Mouse (Mus musculus) kidney, postnatal 10 days (tissue): ENCODE measurements around the gene Dpm1.
A peak's percentile ranks its signal among the peaks of the same experiment; 100 is the strongest.

Experiments
- DNase-seq: peaks from one replicate; pipeline ENCODE4 v3.0.0; 2021; ENCODE audit warnings: mixed read lengths

Dpm1 gene

DNA sequence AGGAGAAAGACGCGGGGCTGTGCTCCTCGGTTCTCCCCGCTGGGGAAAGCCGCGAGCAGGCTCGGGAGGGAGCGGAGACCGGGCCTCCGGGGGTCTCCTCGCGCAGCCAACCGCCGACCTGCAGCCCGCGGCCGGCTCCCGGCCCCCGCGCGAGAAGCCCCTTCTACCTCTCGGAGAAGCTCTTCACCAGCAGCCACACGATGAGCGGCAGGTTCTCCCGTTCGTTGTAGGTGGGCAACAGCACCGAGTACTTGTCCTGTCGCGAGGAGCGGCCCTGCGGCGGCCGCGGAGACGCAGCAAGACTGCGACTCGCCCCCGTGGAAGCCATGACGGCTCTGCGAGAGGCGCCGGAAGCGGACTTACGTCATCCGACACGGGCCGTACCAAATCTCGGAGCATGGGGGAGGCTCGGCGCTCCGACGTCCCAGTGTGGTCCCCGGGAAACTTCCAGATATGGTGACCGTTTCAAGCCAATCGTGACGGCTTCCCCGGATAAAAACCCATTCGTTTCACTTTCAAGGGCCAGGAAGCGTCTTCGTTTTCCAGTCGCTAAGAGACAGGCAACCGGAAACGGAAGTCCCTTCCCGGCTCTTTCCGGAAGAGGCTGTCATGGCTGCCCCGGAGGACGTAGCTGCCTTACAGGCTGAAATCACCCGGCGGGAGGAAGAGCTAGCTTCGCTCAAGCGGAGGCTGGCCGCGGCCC, at the start of gene Dpm1, which contains the start of the genes Gm20716 and Mocs3:
Gene Dpm1, minus strand, starts transcription at position 566 of the 703 bp plus-strand sequence.
Gene Gm20716, minus strand, starts transcription at position 339 of the 703 bp plus-strand sequence.
Gene Mocs3, plus strand, starts transcription at position 597 of the 703 bp plus-strand sequence.
- DNase-seq: peak; percentile 92

DNA sequence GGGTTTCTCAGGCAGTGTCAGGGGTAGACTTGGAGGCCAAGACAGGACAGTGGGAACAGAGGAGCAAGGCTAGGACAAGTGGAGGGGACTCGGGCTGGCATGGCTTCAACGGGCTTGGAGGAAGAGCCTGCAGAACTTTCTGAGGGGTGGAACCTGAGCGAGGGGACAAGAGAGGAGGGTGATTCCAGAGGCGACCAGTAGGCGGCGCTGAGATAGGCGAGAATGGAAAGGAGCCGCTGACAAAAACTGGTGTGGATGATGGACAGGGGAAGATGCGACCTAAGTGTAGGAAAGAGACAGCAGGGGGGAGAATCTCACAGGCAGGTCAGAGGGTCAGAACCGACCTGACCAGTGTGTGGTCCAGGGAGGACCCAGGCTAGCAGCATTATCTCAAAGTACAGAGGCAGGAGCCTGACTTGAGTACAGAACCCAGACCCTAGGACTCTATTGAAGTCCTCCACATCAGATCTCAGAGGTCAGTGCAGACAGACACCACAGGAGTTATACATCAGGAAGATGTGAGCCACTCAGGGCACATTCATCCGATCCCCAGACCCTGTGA, 44.1 kb upstream of the Dpm1 start:
- peak; percentile 86 for DNase-seq

DNA sequence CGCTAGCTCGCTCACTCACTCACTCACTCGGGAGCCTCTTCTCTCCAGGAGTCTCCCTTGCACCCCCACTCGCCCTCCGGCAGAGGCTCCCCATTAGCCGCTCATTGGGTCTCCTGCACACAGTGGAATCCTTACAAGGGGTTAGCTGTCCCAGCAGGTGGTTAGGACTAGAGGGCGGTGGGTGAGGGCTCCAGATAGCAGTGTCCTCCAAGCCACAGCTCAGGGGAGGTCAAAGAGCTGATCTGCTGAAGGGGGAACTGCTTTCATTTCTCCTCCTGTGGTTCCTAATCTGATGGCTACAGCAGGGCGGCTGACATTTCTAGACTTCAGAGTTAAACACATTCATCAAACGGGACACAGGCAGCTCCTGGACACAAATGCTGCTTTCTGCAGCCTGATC, 43.0 kb upstream of the Dpm1 start:
- no peak for DNase-seq

DNA sequence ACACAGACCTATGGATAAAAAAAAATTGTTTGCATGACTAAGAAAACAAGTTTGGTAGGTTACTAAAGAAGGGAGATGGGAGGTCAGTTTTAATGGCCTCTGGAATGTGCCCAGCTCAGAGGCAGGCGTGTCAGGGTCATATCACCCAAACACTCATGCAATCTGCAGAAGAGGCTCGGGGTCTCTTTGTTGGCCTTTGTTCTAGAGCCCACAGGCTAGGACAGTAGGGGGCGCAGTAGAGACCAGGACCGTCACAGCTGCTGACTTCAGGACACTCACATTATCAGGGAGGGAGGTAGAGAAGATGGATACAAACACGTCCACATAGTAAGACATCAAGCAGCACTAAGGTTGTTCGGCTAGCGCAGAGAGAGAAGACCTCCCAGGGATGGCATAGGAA, 37.6 kb upstream of the Dpm1 start:
- peak; percentile 64 for DNase-seq

DNA sequence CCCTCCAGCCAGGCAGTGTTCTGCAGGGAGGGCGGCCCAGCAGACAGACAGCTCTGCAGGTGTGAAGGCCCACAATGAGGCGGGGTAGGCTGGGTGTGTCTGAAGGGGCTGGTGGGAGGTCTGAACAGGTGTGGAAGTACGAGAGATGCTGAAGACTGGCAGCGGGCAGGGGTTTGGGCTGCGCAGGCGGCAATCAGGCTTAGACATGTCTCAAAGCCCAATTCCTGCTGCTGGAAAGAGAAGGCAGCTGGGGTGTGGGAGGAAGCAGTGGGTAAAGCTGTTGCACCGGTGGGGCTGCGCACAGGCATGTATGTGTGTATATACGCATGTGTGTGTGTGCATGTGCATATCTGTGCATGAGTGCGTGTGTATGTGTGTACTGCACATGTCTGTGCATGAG, 30.5 kb upstream of the Dpm1 start:
- DNase-seq: no peak

DNA sequence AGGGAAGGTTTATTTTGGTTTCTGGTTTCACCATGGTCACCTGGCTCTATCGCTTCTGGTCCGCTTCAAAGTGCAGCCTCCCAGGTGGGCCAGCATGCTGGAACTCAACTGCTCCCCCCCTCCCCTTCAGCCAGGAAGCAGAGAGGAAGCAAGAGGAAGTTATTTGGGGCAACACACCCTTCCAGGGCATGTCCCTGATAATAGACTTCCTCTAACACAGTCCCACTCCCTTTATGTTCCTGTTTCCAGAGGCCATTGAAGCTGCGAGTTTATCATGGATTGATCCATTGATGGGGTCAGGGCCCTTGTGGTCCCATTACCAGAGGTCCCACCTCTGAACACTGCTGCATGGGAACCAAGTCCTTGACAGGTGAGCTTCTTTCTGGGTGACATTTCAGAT, 29.7 kb upstream of the Dpm1 start:
- DNase-seq: no peak

DNA sequence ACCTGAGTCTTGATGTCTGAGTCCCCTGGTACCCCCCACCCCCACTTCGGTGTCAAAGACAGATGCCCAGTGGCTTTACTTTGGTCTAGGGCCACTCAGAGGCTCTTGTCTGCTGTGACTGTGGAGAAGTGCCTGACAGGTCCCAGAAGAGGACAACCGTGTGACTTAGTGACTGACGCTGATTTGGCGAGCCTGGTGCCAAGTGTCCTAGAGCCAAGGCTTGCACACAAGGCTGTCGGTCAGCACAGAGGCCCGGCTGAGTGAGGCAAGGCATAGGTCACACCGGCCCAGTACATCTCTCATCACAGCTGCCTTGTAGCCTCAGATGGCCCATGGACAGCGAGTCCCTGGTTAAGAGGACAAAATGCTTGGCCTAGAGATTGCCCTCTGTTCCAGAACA, 28.7 kb upstream of the Dpm1 start:
- no peak for DNase-seq

DNA sequence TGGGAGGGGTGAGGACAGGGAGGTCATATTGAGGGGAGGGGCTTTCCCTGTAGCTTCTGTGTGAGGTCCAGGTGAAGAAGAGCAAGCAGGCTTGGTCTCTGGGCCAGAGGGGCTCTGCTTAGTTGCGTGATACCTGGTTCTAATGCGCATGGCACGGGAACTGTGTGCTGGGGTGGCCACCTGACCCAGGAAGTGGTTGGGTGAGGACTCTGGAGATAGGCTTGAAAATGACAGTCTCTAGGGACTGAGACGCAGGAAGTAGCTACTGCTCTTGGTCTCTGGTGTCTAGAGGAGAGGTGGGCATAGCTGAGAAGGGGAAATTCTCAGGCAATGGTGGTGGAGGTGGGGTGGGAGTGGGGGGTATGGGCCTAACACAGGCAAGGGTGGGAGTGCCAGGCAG, 26.8 kb upstream of the Dpm1 start:
- no peak for DNase-seq

DNA sequence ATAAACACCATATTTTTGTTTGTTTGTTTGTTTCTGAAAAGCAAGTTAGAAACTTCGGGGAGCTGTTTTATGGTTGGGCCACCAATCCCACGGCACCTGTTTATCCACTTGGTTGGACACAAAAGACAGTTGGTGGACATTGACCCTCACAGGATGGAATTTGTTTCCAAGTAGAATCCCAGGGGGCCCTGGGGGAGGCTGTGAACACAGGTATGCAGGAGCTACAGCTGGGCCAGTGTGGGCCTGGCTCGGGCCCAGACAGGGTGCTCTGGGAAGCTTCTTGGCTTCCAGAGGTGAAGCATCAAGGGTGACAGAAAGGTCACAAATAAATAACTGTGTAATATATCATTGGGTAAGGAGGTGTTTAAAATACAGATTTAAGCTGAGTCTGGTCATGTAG, 26.1 kb upstream of the Dpm1 start:
- peak; percentile 63 for DNase-seq

DNA sequence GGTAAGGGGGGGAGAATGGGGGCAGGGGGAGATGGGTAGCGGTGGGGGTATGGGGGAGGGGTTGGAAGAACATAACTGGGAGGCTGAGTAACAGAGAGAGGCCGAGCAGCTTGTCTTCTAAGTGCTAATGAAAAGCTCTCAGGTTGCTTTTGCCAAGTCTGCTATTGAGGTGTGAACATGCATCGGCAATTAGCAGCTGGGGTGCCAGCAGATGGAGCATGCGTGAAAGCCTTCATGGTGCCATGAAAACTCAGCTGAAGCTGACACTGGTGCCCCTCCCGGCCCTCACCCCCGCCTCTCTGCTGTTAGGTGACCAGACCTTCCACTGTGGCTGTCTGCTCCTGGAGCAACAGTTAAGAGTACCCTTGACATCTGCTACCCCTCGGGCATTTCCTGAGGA, 23.4 kb upstream of the Dpm1 start:
- DNase-seq: no peak

DNA sequence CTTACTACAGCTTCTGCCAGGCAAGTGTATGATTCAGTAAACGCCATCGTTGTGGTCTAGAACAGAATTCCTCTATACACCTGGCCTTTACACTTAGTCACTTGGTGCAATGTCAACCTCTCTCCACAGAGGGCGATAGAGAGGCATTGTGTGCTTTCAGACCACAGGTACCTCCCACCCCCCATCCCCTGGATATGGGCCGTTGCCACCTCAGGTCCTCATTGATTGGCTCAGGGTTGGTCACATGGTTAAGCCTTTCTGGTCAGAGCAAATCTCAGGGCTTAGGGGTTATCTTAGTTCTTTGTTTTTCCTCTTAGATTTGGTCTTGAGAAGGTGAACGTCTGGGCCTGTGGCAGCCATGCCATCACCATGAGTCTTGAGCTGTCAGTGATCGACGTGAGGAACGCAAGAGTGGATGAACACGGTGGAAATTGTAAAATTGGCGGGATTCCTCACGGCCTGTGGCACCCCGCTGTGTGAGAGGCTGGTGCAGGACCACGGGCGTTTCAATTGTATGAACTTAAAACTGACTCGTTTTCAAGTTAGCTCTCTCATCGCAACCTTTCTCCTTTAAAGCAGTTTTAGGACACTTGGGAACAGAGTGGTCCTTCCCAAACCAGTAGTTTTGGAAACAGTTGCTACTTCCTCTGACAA, 22.4 kb upstream of the Dpm1 start:
- DNase-seq: peak; percentile 55

DNA sequence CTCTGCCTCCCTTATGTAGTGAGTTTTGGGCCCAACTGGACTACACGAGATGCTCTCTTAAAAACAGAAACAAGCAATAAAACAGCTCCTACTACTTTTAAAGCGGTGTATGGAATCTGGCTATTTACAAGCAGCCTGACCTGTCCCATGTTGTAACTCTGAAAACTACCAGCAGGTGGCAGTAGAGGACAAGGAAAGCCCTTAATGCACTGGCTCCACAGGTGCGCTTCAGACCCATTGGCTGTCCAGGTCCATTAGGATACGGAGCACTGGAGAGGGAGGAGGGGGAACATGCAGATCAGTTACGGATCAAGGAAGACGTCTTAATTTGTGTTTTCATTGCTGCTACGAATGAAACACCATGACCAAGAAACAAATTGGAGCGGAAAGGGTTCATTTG, 19.9 kb upstream of the Dpm1 start:
- DNase-seq: peak; percentile 91

DNA sequence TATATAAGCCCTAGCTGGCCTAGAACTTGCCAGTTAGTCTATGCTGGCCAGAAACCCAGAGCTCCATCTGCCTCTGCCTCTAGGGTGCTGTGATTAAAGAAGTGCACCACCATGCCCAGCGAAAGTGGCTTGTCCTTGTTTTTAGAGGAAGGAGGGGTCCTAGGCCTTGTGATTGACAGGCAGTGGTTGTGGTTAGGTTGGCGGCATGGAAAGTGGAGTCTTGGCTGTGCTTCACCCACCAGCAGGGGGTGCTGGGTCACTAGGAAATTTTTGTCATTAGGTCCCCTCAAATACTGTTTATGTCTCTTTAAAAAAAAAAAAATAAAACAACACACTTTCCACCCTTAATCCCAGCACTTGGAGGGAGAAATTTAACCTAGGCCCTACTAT, 18.5 kb upstream of the Dpm1 start:
- peak; percentile 49 for DNase-seq

DNA sequence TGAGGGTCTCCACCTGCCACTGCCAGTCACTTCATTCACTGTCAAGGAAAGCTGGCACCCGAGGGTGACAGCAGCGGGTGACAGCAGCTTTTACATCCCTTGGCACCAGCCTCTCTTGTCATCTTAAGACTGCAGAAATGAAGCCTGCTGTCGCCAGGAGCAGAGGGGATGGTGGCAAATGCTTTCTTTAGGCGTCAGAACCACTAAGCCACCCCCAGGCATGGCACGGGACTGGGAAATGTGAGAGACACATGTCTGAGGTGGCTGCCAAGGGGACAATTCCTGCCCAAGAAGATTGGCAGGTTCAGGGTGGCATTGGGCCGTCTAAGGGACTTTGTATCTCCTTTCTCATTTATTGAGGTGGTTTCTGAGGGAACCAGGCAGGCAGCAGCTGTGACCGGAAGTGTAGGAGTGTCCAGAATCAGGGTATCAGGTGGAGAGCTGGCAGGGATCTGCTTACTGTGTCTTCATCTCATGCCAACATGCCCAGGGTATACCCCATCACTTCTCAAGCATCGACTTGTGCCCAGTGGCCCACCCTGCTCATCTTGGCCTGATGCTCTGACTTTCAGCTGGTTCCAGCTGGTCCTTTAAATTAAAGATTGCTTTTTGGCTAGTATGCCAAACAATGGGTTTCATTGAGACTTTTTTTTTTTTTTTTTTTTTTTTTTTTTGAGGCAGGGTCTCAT, 17.9 kb upstream of the Dpm1 start:
- DNase-seq: no peak

DNA sequence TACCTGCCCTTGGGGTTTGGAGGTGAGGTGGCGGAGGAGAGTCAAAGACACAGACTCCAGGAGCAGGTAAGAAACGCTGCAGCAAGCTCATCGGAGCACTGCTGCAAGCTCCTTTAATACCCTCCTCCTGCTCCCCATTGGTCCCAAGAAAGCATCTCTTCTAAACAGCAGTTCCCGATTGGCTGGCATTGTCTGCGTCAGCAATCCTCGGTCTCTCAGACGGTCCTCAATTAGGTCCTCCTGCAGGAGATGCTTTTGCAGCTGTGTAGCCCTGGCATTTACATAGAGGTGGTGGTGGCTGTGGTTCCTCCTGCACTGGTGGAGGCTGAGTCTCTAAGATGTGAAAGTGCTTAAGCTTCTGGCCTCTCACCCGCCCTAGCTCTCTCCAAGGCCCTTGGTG, 15.2 kb upstream of the Dpm1 start:
- DNase-seq: no peak

DNA sequence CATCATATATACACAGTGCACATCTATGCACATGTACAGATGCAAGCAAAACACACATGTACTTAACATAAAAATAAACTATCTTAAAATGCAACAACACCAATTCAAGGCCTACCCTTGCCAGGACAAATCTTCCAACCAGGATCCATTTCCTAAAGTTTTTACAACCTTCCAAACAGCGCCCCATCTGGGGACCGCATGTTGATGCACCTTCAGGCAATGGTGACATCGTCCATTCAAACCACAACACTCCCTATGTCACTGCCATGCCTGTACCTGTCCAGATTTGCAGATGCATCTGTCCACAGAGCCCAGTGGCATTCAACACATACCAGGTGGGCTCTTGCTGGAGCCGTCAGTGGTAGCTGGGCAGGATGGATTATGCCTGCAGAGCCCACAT, 12.9 kb upstream of the Dpm1 start:
- DNase-seq: no peak

DNA sequence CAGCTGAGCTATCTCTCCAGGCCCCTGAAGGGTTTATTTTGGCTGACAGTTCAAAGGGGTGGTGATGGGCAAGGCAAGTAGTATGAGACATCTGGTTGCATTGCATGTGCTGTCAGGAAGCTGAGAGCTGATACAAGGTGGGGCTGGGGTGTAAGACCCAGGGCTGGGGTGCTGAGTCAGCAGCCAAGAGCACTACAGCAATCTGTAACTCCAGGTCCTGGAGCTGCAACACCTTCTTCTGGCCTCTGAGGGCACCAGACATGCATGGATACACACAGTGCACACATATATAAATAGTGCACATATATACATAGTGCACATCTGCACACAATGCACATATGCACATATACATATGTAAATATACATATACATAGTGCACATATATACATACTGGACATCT, 12.4 kb upstream of the Dpm1 start:
- no peak for DNase-seq

DNA sequence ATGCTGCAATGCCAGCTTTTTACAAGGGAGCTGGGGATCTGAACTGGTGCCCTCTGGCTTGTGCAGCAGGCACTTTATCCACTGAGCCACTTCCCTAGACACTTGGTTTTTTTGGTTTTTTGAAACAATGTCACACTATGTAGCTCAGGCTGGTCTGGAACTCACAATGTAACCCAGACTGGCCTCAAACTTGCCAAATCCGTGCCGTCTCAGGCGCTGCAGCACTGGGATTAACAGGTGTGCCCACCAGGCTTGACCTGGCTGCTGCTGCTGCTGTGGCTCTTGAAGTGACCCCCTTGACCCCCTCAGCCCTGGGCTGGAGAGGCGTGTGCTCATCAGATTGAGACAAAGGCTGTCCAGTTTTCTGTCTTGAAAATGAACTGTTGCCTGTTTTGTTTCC, 7.9 kb upstream of the Dpm1 start:
- DNase-seq: no peak

DNA sequence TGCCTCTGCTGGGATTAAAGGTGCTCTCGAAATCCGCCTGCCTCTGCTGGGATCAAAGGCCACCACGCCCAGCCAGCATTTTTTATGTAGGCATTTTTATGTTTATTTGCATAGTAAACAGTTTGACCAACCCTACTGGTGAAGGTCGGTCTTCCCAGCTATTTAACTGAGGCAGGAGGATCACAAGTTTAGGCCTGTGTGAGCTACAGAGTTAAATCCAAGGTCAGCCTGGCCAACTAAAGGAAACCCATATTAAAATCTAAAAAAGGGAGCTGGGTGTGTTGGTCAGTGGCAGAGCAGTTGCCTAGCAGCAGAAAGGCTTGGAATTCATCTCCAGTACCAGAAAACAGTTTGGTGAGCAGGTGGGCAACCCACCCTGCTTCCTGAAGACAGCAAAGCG, 2.9 kb upstream of the Dpm1 start:
- DNase-seq: no peak

DNA sequence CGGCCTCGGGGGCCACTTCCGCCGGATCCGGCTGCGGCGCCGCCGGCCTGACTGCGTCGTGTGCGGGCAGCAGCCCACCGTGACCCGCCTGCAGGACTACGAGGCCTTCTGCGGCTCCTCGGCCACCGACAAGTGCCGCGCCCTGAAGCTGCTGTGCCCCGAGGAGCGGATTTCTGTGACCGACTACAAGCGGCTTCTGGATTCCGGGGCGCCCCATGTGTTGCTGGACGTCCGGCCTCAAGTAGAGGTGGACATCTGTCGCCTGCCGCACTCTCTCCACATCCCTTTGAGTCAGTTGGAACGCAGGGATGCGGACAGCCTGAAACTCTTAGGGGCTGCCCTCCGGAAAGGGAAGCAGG, 1.1 kb upstream of the Dpm1 start:
- DNase-seq: no peak

DNA sequence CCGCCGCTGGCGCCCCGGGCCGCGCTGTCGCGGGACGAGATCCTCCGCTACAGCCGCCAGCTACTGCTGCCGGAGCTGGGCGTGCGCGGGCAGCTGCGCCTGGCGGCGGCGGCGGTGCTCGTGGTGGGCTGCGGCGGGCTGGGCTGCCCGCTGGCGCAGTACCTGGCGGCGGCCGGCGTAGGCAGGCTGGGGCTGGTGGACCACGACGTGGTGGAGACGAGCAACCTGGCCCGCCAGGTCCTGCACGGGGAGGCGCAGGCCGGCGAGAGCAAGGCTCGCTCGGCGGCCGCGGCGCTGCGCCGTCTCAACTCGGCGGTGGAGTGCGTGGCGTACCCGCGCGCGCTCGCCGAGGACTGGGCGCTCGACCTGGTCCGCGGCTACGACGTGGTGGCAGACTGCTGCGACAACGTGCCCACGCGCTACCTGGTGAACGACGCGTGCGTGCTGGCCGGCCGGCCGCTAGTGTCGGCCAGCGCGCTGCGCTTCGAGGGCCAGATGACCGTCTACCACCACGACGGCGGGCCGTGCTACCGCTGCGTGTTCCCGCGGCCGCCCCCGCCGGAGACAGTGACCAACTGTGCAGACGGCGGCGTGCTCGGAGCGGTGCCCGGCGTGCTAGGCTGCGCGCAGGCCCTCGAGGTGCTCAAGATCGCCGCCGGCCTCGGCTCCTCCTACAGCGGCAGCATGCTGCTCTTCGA, 531 bp upstream of the Dpm1 start:
- peak; percentile 46 for DNase-seq

DNA sequence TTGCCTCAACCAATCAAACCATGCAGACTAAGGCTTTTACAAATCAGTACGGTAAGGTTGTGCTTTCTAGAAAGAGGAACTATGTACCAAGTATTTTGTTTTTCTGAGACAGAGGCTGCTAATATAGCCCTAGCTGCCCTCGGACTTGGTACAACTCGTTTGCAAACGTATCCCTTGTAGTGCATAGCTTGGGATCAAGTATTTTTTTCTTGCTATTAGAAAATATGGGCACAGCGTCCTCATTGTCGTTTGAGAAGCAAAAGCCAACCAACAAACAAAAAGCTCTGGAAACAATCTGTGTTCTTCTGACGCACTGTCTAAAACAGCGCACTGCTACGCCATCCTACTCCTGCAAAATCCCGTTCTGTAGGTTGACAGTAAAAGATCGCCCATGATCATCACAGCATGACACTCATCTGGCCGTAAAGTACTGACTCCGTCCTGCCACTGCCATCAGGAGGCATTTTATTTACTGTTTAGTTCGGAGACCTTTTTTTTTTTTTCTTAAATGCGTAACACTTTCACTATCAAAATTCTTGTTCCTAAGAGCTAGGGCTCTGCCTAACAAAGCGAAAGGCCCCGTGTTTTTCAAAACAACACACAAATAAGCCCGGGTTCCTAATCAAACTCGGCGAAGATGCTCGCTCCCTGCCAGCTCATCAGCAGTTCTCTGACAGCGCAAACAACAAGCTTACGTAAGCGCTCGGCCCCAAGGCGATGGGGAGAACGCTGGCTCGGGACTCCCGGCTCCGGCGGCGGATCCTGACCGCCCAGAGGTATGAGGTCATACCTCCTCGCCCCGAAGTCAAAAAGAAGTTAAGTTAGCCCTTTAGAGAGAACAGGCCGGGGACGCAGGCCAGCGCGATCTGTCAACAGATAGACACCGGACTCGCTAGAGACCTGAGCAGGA, 1.0 kb downstream of the Dpm1 start:
- DNase-seq: peak; percentile 52
